Mouse (Mus musculus) embryonic facial prominence, embryonic 15.5 days (tissue): Measurements from ENCODE around the gene Spata32. TPM values are rescaled to one million over a fixed set of nuclear protein-coding genes. Genes with fewer than 3 reads are reported as not detected.

Source experiments
- ATAC-seq: fragments of 200-750 bp; cut with Nextera tagmentation; 2 replicates; pipeline ENCODE4 v1.8.0; 2017; ENCODE audit warnings: low read depth, moderate TSS enrichment; ENCODE audit not compliant: insufficient number of reproducible peaks, low FRiP score, low TSS enrichment
- H3K27ac ChIP-seq: fragments of 300-500 bp; sonication (generic); replicated peaks from 2 replicates; pipeline ENCODE4 v1.5.1; 2015; ENCODE audit warnings: mild to moderate bottlenecking, inconsistent platforms
- H3K27me3 ChIP-seq: fragments of 300-500 bp; sonication (generic); 2 replicates; pipeline ENCODE4 v1.6.1; 2015; ENCODE audit warnings: inconsistent platforms
- H3K36me3 ChIP-seq: fragments of 300-500 bp; sonication (generic); 2 replicates; pipeline ENCODE4 v1.6.1; 2015; ENCODE audit warnings: mild to moderate bottlenecking, inconsistent platforms
- H3K4me1 ChIP-seq: fragments of 300-500 bp; sonication (generic); 2 replicates; pipeline ENCODE4 v1.6.1; 2015; ENCODE audit warnings: inconsistent platforms
- H3K4me2 ChIP-seq: fragments of 300-500 bp; sonication (generic); replicated peaks from 2 replicates; pipeline ENCODE4 v1.6.1; 2015; ENCODE audit warnings: mild to moderate bottlenecking, inconsistent platforms
- H3K4me3 ChIP-seq: fragments of 300-500 bp; sonication (generic); replicated peaks from 2 replicates; pipeline ENCODE4 v1.5.1; 2015; ENCODE audit warnings: mild to moderate bottlenecking, inconsistent platforms
- H3K9ac ChIP-seq: fragments of 300-500 bp; sonication (generic); 2 replicates; pipeline ENCODE4 v1.6.1; 2015; ENCODE audit warnings: inconsistent platforms
- H3K9me3 ChIP-seq: fragments of 300-500 bp; sonication (generic); replicated peaks from 2 replicates; pipeline ENCODE4 v1.6.1; 2016; ENCODE audit warnings: inconsistent platforms
- WGBS: fragments of 180-500 bp; shearing (Covaris S2); methylation state at CpG from one replicate; pipeline ENCODE4 v1.1.7; 2015; 5-methylcytosine and 5-hydroxymethylcytosine counted together
- polyA plus RNA-seq: library from polyadenylated mRNA; unstranded; fragments of >200 nt; fragmentation: Nextera tagmentation; extraction: Ambion mirVana; gene quantifications from 2 replicates; pipeline ENCODE4 v1.2.1, GENCODE M21; 2015

Spata32 gene
- polyA plus RNA-seq, 1 experiment from 2014 or later: not detected

DNA sequence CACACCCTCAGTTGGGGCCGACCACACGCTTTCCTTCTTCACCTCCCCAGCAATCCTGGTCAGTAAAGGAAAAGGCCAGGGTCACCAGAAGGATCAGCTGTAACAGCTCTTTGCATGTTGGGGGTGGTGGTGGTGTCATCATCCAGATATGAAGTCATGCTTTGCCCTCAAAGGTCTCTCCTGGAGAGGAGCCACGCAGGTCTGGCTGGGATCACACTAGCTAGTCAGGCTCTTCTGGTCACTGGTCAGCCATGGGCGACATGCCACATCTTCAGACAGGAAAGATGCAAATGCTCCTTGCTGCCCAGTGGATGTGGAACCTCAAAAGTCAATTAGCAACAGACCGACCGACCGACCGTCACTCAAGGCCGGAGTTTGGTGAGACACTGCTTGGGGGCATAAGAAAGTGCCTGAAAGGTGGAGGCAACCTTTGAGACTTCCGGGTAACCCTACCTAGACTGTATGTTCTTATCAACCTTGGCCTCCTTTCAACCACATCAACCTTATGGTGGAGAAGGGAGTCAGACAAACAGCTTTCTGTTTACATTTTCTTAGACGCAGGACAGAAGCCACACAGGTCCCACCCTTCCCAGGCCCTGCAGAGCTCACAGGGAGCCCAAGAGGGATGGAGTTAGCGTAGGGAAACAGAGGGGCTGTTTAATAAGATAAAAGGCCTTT is 42.4 kb upstream of the Spata32 start:
- no peak for ATAC-seq
- H3K9me3 ChIP-seq: no peaks in the 10 kb centered on the region

DNA sequence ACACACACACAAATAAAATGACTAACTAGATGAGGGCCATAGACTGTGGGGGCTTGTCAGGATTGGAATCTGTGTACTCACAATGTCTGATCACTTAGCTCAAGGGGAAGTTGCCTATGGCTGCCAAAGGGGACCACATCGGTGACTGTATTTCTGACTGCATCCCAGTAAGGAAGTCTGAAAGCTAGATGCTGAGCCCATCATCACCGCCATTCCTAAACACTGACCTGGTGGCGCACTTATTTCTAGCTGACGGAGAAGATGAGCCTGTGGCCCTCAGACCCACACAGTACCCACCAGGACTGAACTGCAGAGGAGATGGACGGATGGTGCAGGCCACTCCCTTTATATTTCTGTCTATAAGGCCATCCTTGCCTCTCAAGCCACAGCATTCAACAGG is 41.8 kb upstream of the Spata32 start:
- no peak for ATAC-seq
- H3K9me3 ChIP-seq: no peaks in the 10 kb centered on the region
- H3K9ac ChIP-seq: no peak overlapping the region
- 92% methylated on average over 5 of the region's 5 CpGs for WGBS
- no peak overlapping the region for H3K4me3 ChIP-seq
- peaks cover 31% of the 10 kb centered on the region for H3K4me1 ChIP-seq
- H3K4me2 ChIP-seq: no peak overlapping the region
- H3K27ac ChIP-seq: no peak overlapping the region
- H3K27me3 ChIP-seq: no peaks in the 10 kb centered on the region
- 0 out of 2 replicates have a peak, but pooled peaks cover 3% of the 10 kb centered on the region for H3K36me3 ChIP-seq

More for the DNA sequence above, 42.4 kb upstream of the Spata32 start:
- Histone ChIP-seq H3K4me2 (no peak overlapping the region), H3K27ac (no peak overlapping the region), H3K4me3 (no peak overlapping the region), H3K27me3 (no peaks in the 10 kb centered on the region), H3K36me3 (0 out of 2 replicates have a peak, but pooled peaks cover 3% of the 10 kb centered on the region), H3K9ac (no peak overlapping the region), H3K4me1 (peaks cover 37% of the 10 kb centered on the region)
- 84% methylated on average over 12 of the region's 12 CpGs for WGBS

DNA sequence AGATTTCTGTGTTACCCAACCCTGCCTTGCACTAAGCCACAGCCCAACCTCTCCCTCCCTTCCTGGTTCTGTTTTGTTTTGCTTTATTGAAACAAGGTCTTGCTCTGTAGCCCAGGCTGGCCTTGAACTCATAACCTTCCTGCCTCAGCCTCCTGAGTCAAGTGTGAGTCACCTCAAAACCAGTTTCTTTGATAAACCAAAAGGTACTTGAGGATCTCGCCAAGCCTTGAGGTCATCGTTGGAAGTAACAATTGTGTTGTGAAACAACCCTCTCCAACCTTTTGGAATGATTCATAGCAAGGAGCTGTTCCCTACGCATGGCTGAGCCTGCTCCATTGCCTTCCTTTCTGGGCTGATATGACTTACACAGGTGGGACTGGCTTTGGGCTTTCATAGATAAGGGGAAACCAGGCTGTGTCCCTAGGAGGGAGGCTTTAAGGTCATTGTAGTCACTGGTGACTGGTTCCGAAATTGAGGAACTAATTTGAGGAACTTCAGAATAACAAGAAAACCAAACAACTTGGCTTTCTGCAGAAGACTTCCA is 39.8 kb upstream of the Spata32 start:
- Histone ChIP-seq H3K4me1 (peaks cover 18% of the 10 kb centered on the region), H3K27ac (no peak overlapping the region), H3K9ac (no peak overlapping the region), H3K27me3 (no peaks in the 10 kb centered on the region), H3K36me3 (0 out of 2 replicates have a peak, but pooled peaks cover 3% of the 10 kb centered on the region), H3K9me3 (no peaks in the 10 kb centered on the region), H3K4me3 (no peak overlapping the region), H3K4me2 (no peak overlapping the region)
- ATAC-seq: no peak
- 83% methylated on average over 4 of the region's 4 CpGs for WGBS

DNA sequence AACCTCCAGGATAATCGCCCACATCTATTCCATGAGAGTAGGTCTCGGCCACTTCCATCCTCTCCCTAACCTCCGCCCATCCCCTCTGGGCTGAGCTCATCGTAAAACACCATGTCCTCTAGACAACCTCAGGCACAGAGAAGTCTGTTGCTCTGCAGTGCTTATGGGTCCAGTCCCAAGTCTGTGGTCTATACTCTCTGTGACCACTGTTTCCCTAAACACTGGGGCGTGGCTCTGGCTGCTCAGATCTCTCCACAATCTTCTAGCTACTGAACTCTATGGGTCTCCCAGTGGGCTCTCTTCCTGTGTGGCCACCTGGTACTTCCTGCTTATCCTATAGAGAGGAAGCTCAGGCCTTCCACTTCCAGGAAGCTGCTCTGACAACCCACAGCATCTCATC is 35.4 kb upstream of the Spata32 start:
- ATAC-seq: no peak; the same call in 1 of the 2 replicates
- no peak overlapping the region for H3K4me2 ChIP-seq
- 82% methylated on average over 5 of the region's 5 CpGs for WGBS

DNA sequence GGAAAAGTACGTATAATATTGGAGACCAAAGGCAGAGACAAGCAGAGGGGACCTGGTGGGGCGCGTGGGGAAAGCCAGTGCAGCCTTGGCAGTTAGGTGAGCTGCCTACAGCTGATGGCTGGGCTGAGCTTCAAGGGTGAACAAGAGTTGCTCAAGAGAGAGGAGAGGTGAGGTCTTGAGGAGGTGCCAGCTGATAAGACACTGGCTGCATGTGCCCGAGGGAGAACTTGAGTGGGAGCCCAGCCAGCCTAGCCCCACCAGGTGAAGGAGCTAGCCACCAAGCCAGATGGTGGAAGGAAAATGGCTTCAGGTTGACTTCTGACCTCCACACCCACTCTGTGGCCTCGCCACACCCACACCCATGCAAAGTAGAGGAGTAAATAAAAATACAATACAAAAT is 34.1 kb upstream of the Spata32 start:
- no peak for ATAC-seq
- 90% methylated on average over 5 of the region's 5 CpGs for WGBS
- no peak overlapping the region for H3K27ac ChIP-seq

More for the DNA sequence above, 35.4 kb upstream of the Spata32 start:
- no peaks in the 10 kb centered on the region for H3K9me3 ChIP-seq
- peaks cover 19% of the 10 kb centered on the region for H3K4me1 ChIP-seq
- H3K27ac ChIP-seq: no peak overlapping the region
- no peak overlapping the region for H3K9ac ChIP-seq
- no peaks in the 10 kb centered on the region for H3K36me3 ChIP-seq
- no peaks in the 10 kb centered on the region for H3K27me3 ChIP-seq
- H3K4me3 ChIP-seq: no peak overlapping the region

DNA sequence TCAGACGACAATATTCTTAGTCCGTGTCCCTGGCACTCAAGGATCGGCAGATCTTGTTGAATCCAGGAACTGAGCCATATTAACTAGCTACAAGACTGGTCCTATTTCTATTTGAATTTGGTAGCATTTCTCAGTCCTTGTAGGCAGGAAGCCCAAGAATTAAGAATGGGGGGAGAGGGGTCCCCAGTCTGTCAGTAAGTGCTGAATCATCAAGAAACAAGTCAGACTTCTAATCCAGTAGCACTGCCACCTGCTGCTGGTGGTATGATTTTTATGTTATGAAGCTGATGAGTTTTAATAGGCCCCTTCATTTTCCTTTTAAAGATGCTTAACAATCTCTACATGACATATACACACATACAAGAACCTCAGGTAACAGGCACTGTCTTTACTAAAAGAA is 32.1 kb upstream of the Spata32 start:
- Histone ChIP-seq H3K4me2 (no peak overlapping the region), H3K4me1 (peaks cover 48% of the 10 kb centered on the region), H3K4me3 (no peak overlapping the region), H3K36me3 (no peaks in the 10 kb centered on the region), H3K27me3 (no peaks in the 10 kb centered on the region), H3K9ac (no peak overlapping the region), H3K9me3 (no peaks in the 10 kb centered on the region), H3K27ac (no peak overlapping the region)
- no peak for ATAC-seq
- 86% methylated on average over 3 of the region's 3 CpGs for WGBS

More for the DNA sequence above, 34.1 kb upstream of the Spata32 start:
- Histone ChIP-seq H3K36me3 (no peaks in the 10 kb centered on the region), H3K9ac (no peak overlapping the region), H3K4me1 (peaks cover 32% of the 10 kb centered on the region), H3K9me3 (no peaks in the 10 kb centered on the region), H3K27me3 (no peaks in the 10 kb centered on the region), H3K4me3 (no peak overlapping the region), H3K4me2 (no peak overlapping the region)

DNA sequence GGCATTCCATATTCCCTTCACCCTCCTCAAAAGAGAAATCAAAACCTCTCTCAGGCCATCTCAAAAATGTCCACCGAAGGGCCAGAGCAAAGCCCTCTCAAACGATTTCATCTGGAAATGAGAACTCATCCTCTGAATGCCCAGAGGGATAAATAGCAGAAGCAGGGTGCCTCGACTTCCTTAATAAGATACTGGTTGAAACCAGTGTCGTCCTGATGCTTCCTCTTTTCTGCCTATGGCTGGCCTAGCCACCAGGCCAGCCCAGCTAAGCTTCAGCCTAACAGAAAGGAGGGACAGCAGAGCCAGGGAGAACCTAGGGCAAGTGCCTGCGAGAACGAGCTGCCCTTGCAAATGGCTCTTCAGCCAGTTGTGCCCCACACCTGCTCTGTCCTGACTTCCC is 31.3 kb upstream of the Spata32 start:
- H3K27ac ChIP-seq: peak overlapping the region; percentile 58; the same call in 1 of the 2 replicates
- H3K9ac ChIP-seq: no peak overlapping the region
- H3K4me1 ChIP-seq: peaks cover 56% of the 10 kb centered on the region
- 42% methylated on average over 6 of the region's 6 CpGs for WGBS
- no peak overlapping the region for H3K4me3 ChIP-seq
- H3K9me3 ChIP-seq: no peaks in the 10 kb centered on the region
- H3K27me3 ChIP-seq: no peaks in the 10 kb centered on the region
- H3K36me3 ChIP-seq: no peaks in the 10 kb centered on the region
- ATAC-seq: no peak
- H3K4me2 ChIP-seq: no peak overlapping the region

DNA sequence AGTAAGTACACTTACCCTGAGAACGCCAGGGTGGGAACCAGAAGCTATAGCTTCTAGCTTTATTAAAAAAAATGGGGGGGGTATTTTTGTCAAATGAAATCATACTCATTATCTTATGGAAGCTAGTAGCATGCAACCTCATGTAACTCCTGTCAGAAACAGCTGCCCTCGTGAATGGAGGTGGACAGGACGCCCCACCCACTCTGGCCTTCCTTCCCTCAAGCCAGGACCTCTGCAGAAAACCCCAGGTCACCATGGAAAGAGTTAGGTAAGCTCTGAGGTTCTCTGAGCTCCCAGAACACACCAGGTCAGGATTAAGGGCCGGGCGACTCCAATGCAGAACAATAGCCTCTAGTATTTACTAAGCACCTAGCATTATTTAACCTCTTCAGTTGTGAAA is 30.6 kb upstream of the Spata32 start:
- WGBS: 56% methylated on average over 5 of the region's 5 CpGs
- no peak for ATAC-seq
- peak overlapping the region; percentile 58; the same call in 1 of the 2 replicates for H3K27ac ChIP-seq
- no peak overlapping the region for H3K4me2 ChIP-seq
- H3K36me3 ChIP-seq: no peaks in the 10 kb centered on the region
- no peaks in the 10 kb centered on the region for H3K9me3 ChIP-seq
- H3K4me1 ChIP-seq: peaks cover 62% of the 10 kb centered on the region
- no peak overlapping the region for H3K9ac ChIP-seq
- H3K4me3 ChIP-seq: no peak overlapping the region
- H3K27me3 ChIP-seq: no peaks in the 10 kb centered on the region

DNA sequence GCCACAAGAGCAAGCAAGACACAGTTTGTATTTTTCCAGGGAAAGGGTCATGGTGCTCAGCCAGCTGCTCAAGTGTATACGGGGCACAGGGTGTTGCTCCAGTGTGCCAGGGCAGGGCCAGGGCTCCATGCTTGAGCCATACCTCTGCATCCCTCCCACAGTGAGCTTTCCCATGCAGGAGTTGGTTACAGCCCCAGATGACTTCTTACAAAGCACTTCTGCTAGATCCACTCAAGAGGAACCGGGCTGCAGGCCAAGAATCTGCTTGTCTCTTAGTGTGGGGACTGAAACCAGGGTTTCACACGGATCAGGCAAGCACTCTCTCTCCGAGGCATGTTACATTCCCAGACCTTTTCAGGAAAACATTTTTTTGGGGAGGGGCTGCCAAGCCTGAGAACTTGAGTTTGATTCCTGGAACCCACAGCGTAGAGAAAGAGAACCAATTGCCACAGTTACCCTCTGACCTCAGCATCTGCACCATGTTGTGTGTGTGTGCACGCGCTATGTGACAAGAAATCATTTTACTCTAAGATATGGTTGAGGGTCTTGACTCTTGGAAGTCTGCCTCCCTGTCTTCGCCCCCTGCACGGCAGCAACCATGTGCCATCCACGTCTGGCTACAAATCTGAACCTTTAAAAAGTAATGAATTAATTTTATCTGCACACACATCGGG is 29.4 kb upstream of the Spata32 start:
- ATAC-seq: peak; percentile 48
- H3K27ac ChIP-seq: peak overlapping the region; percentile 76

DNA sequence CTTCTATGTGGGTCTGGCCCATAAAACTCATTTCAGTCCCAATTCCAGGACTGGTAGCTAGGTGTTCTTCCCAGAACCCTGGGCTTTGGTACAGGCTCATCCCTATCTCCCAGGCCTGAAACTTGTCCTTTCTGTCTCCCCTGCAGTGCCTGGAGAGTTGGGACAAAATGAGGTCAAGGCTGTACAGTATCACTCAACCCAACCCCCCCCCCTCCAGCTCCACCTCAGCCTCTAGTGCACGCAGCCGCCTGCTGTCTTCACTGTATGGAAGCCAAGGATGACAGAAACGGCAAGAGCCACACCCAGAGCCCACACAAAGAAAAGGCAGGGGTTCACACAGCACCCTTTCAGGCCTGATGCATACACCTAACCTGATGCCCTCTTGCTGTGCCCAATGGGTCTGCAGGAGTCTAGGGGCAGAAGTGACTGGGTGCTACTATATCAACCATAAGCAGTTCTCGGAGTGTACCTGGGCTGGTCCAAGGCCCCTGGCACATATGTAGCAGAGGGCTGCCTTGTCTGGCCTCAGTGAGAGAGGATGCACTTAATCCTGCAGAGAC is 28.6 kb upstream of the Spata32 start:
- no peak overlapping the region for H3K9ac ChIP-seq
- H3K27me3 ChIP-seq: no peaks in the 10 kb centered on the region
- H3K4me2 ChIP-seq: no peak overlapping the region
- 46% methylated on average over 4 of the region's 4 CpGs for WGBS
- no peak for ATAC-seq
- H3K27ac ChIP-seq: peak overlapping the region; percentile 69
- H3K9me3 ChIP-seq: no peaks in the 10 kb centered on the region
- no peak overlapping the region for H3K4me3 ChIP-seq
- H3K4me1 ChIP-seq: peaks cover 59% of the 10 kb centered on the region
- no peaks in the 10 kb centered on the region for H3K36me3 ChIP-seq

More for the DNA sequence above, 29.4 kb upstream of the Spata32 start:
- no peaks in the 10 kb centered on the region for H3K9me3 ChIP-seq
- WGBS: 38% methylated on average over 11 of the region's 11 CpGs
- no peaks in the 10 kb centered on the region for H3K27me3 ChIP-seq
- no peak overlapping the region for H3K9ac ChIP-seq
- H3K36me3 ChIP-seq: no peaks in the 10 kb centered on the region
- no peak overlapping the region for H3K4me3 ChIP-seq
- no peak overlapping the region for H3K4me2 ChIP-seq
- H3K4me1 ChIP-seq: peaks cover 57% of the 10 kb centered on the region

DNA sequence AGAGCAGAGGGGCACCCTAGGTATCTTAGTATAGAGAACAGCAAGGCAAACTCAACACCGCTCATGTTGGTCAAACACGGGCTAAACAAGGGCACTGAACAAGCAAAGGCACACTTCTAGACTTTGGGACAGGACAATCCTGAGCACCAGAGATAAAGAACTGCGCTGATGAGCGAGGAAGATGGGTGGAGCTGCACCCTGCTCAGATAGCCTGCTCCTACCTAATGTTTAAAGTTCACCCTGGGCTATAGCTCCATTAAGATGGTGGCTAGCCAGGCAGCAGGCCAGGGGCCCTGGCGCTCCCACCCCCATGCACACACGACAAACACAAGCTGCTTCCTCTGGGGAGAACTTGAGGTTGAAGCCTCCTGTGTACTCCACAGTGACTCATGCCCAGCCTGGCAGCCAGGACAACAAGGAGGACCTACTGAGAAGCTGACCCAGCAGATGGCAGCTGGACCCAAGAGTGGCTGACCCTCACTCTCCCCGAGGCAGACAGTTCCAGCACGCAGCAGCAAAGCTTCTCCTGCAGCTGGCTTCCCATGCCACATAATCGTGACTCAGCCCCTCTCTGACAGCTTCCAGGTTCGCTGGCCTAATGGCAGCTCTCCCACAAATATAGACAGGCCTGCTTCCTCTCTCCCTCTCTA is 28.0 kb upstream of the Spata32 start:
- Histone ChIP-seq H3K9ac (no peak overlapping the region), H3K36me3 (no peaks in the 10 kb centered on the region), H3K4me3 (no peak overlapping the region), H3K9me3 (no peaks in the 10 kb centered on the region), H3K27me3 (no peaks in the 10 kb centered on the region), H3K4me2 (no peak overlapping the region), H3K27ac (peak overlapping the region; percentile 69; the same call in 1 of the 2 replicates), H3K4me1 (peaks cover 59% of the 10 kb centered on the region)
- 0 out of 2 replicates have a peak, but pooled peaks have one; percentile 20 for ATAC-seq
- WGBS: 60% methylated on average over 10 of the region's 10 CpGs
